22 mouse cellular contexts compared by ENCODE assay signal in the genomic region with DNA sequence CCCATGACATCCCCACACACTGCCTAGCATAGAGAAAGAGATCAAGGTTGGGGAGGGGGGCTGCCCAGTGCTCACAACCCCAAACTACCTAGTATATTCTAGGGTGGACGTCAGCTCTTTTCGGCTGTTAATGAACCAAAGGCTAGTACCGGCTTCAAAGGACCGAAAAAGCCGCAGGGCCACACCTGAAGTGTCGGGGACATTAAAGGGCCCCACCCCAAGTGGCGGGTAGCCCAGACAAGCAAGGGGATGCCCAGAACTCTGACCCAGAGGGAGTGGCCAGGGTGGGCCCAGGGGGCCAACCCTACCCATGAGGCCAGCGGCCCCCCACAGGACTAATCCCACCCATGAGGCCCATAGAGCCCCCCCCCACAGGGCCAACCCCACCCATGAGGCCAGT. TPM values are rescaled to one million over a fixed set of nuclear protein-coding genes. Genes with fewer than 3 reads are reported as not detected.
"Had no signal": no experiment of that assay in that cellular context is flagged by ENCODE, and none has a peak within 500 bp of the region (broad histone marks: within the 10 kb centered on the region; RNA-seq: fewer than 3 reads in every experiment).

No protein-coding gene starts in this region.

- H3K36me3 ChIP-seq: lung, embryonic 15.5 days; midbrain, embryonic 13.5 days; midbrain, embryonic 15.5 days; neural tube, embryonic 12.5 days; stomach, embryonic 15.5 days had no signal

- H3K9ac ChIP-seq: liver, postnatal 0 days; lung, embryonic 15.5 days; midbrain, embryonic 13.5 days; midbrain, embryonic 15.5 days; neural tube, embryonic 12.5 days; stomach, embryonic 15.5 days had no signal

- DNase-seq: liver, postnatal 0 days; lung, adult 2 months; lung, postnatal 14 days; lung, postnatal 36 days; right cerebral cortex, postnatal 14 days; thymus, adult 2 months; thymus, postnatal 25 days; thymus, postnatal 4 days had no signal

- H3K27me3 ChIP-seq: lung, embryonic 15.5 days; midbrain, embryonic 13.5 days; midbrain, embryonic 15.5 days; neural tube, embryonic 12.5 days; stomach, embryonic 15.5 days had no signal

- H3K27ac ChIP-seq: lung, embryonic 15.5 days; macrophage; midbrain, embryonic 13.5 days; midbrain, embryonic 15.5 days; neural tube, embryonic 12.5 days; stomach, embryonic 15.5 days had no signal

- H3K4me1 ChIP-seq: lung, embryonic 15.5 days; megakaryocyte, embryonic 14.5 days; midbrain, embryonic 13.5 days; midbrain, embryonic 15.5 days; neural tube, embryonic 12.5 days had no signal

- H3K4me2 ChIP-seq: lung, embryonic 15.5 days; midbrain, embryonic 11.5 days; midbrain, embryonic 13.5 days; midbrain, embryonic 15.5 days; neural tube, embryonic 12.5 days; stomach, embryonic 15.5 days had no signal

- H3K9me3 ChIP-seq: lung, embryonic 15.5 days; megakaryocyte, embryonic 14.5 days; midbrain, embryonic 13.5 days; midbrain, embryonic 15.5 days; neural tube, embryonic 12.5 days; stomach, embryonic 15.5 days had no signal

- H3K4me3 ChIP-seq: lung, embryonic 15.5 days; megakaryocyte, embryonic 14.5 days; midbrain, embryonic 13.5 days; midbrain, embryonic 15.5 days; neural tube, embryonic 12.5 days; stomach, embryonic 15.5 days had no signal

- ATAC-seq: liver, postnatal 0 days; lung, postnatal 0 days; midbrain, embryonic 13.5 days; midbrain, embryonic 15.5 days had no signal

RNA-seq across cellular contexts. Expression of a gene that starts 3.6 kb away (rescaled TPM):
- total RNA-seq: megakaryocyte progenitor cell, adult 5-6 weeks; monocyte, adult 5-6 weeks; neutrophil, adult 5-6 weeks had no signal
- polyA plus RNA-seq: liver, postnatal 0 days; macrophage; spleen, adult 2 months had no signal

RNA-seq across cellular contexts. Expression of a gene that starts 41.8 kb away (rescaled TPM):
- total RNA-seq: midbrain, postnatal 0 days; monocyte, adult 5-6 weeks had no signal
